Mouse (Mus musculus): ENCODE data around the gene Atf7ip. TPM values are rescaled to one million over a fixed set of nuclear protein-coding genes. Genes with fewer than 3 reads are reported as not detected.

Atf7ip gene
- polyA plus RNA-seq (2015; fragmentation: Nextera tagmentation; extraction: Ambion mirVana) = 15.9 and 27.6 TPM in 2 replicates

GRCm38 (mm10) chr6:136505867-136506266 lies at the start of gene Atf7ip:
Atf7ip (plus strand) TSS chr6:136506167.

Other genes starting within 250 kb of the Atf7ip start
- gene Gm8994, start 178.6 kb upstream of the Atf7ip start, polyA plus RNA-seq (2015; fragmentation: Nextera tagmentation; extraction: Ambion mirVana) = not detected in 2 replicates
- gene E330021D16Rik, start 90.6 kb upstream of the Atf7ip start, polyA plus RNA-seq (2015; fragmentation: Nextera tagmentation; extraction: Ambion mirVana) = not detected in 2 replicates
- gene Plbd1, start 155.8 kb downstream of the Atf7ip start, polyA plus RNA-seq (2015; fragmentation: Nextera tagmentation; extraction: Ambion mirVana) = 7.8 and 25.1 TPM in 2 replicates